Mouse (Mus musculus) MEL (cell line): ENCODE data around the gene Gm10188. TPM values are rescaled to one million over a fixed set of nuclear protein-coding genes. Genes with fewer than 3 reads are reported as not detected.

ENCODE experiments used
- DNase-seq: peaks from one replicate; pipeline ENCODE4 v3.0.0; 2011; ENCODE audit warnings: low read depth, low spot score
- H3K27ac ChIP-seq: 2 replicates; pipeline ENCODE4 v1.5.1; 2012; ENCODE audit warnings: low read depth, mild to moderate bottlenecking, control low read depth, low read length, moderate library complexity; ENCODE audit not compliant: control insufficient read depth
- H3K27me3 ChIP-seq, 2 experiments: fragments of 150-350 bp in 1 of 2; sonication (generic) in 1 of 2; 2 replicates each; pipeline ENCODE4 v1.6.1; 2012; ENCODE audit warnings: low read length in 2 of 2, mild to moderate bottlenecking in 2 of 2, improper control_type of control experiment in 1 of 2, moderate library complexity in 1 of 2; ENCODE audit not compliant: insufficient read depth in 2 of 2, control insufficient read depth in 1 of 2
- H3K36me3 ChIP-seq, 2 experiments: 2 replicates each; pipeline ENCODE4 v1.6.1; 2012 to 2014; ENCODE audit warnings: low read length in 2 of 2, improper control_type of control experiment in 1 of 2, inconsistent platforms in 1 of 2, mild to moderate bottlenecking in 1 of 2; ENCODE audit not compliant: insufficient read depth in 2 of 2, control insufficient read depth in 1 of 2
- H3K4me1 ChIP-seq, 2 experiments: fragments of 150-350 bp in 1 of 2; sonication (generic) in 1 of 2; 2 replicates each; pipeline ENCODE4 v1.6.1; 2012; ENCODE audit warnings: low read length in 2 of 2, improper control_type of control experiment in 1 of 2, mild to moderate bottlenecking in 1 of 2; ENCODE audit not compliant: insufficient read depth in 2 of 2, control insufficient read depth in 1 of 2
- H3K4me3 ChIP-seq, 2 experiments: fragments of 150-350 bp in 1 of 2; sonication (generic) in 1 of 2; 2 replicates each; pipeline ENCODE4 v1.5.1; 2012; ENCODE audit warnings: low read depth in 2 of 2, low read length in 2 of 2, mild to moderate bottlenecking in 2 of 2, moderate library complexity in 2 of 2, control low read depth in 1 of 2, improper control_type of control experiment in 1 of 2; ENCODE audit not compliant: control insufficient read depth in 1 of 2, insufficient read depth in 1 of 2
- H3K79me2 ChIP-seq: 2 replicates; pipeline ENCODE4 v1.6.1; 2012; ENCODE audit warnings: mild to moderate bottlenecking, low read length, moderate library complexity; ENCODE audit not compliant: control insufficient read depth, poor library complexity, insufficient read depth
- H3K9ac ChIP-seq: 2 replicates; pipeline ENCODE4 v1.6.1; 2012; ENCODE audit warnings: low read depth, mild to moderate bottlenecking, control low read depth, low read length, moderate library complexity; ENCODE audit not compliant: control insufficient read depth, poor library complexity, severe bottlenecking
- H3K9me3 ChIP-seq: fragments of 150-350 bp; sonication (generic); replicated peaks from 2 replicates; pipeline ENCODE4 v1.6.1; 2012; ENCODE audit warnings: mild to moderate bottlenecking, low read length, improper control_type of control experiment, moderate library complexity; ENCODE audit not compliant: insufficient read depth
- BHLHE40 ChIP-seq: IDR thresholded peaks from 2 replicates; pipeline ENCODE4 v1.6.1; 2012; ENCODE audit warnings: low read depth, mild to moderate bottlenecking, inconsistent platforms, low read length, improper control_type of control experiment, borderline replicate concordance
- CHD1 ChIP-seq: IDR thresholded peaks from 2 replicates; pipeline ENCODE4 v1.6.1; 2012; ENCODE audit warnings: low read depth, mild to moderate bottlenecking, inconsistent platforms, low read length, improper control_type of control experiment
- CHD2 ChIP-seq: IDR thresholded peaks from 2 replicates; pipeline ENCODE4 v1.6.1; 2011; ENCODE audit warnings: low read length, improper control_type of control experiment
- ELF1 ChIP-seq: IDR thresholded peaks from 2 replicates; pipeline ENCODE4 v1.6.1; 2014; ENCODE audit warnings: low read depth, mild to moderate bottlenecking, inconsistent platforms, low read length, improper control_type of control experiment, moderate library complexity
- ETS1 ChIP-seq: IDR thresholded peaks from 2 replicates; pipeline ENCODE4 v1.6.1; 2012; ENCODE audit warnings: low read depth, mild to moderate bottlenecking, inconsistent platforms, low read length, improper control_type of control experiment, moderate library complexity
- GABPA ChIP-seq: IDR thresholded peaks from 2 replicates; pipeline ENCODE4 v1.6.1; 2012; ENCODE audit warnings: low read depth, mild to moderate bottlenecking, inconsistent platforms, low read length, improper control_type of control experiment, moderate library complexity
- HCFC1 ChIP-seq: IDR thresholded peaks from 2 replicates; pipeline ENCODE4 v1.6.1; 2012; ENCODE audit warnings: low read depth, mild to moderate bottlenecking, inconsistent platforms, low read length, improper control_type of control experiment, moderate library complexity
- JUND ChIP-seq: IDR thresholded peaks from 2 replicates; pipeline ENCODE4 v1.6.1; 2011; ENCODE audit warnings: low read depth, mild to moderate bottlenecking, improper control_type of control experiment, low read length
- KAT2A ChIP-seq: conservative IDR thresholded peaks from 2 replicates; pipeline ENCODE4 v1.6.1; 2012; ENCODE audit warnings: low read depth, low read length, improper control_type of control experiment, inconsistent platforms
- MAX ChIP-seq: IDR thresholded peaks from 2 replicates; pipeline ENCODE4 v1.6.1; 2011; ENCODE audit warnings: low read length, improper control_type of control experiment
- MEF2A ChIP-seq: IDR thresholded peaks from 2 replicates; pipeline ENCODE4 v1.6.1; 2014; ENCODE audit warnings: low read depth, mild to moderate bottlenecking, inconsistent platforms, low read length, improper control_type of control experiment; ENCODE audit not compliant: poor library complexity, insufficient replicate concordance, severe bottlenecking; ENCODE audit errors: extremely low read depth
- MXI1 ChIP-seq: IDR thresholded peaks from 2 replicates; pipeline ENCODE4 v1.6.1; 2011; ENCODE audit warnings: mild to moderate bottlenecking, low read depth, low read length, improper control_type of control experiment
- MYC ChIP-seq: IDR thresholded peaks from 2 replicates; pipeline ENCODE4 v1.6.1; 2011; ENCODE audit warnings: low read depth, mild to moderate bottlenecking, low read length, improper control_type of control experiment, moderate library complexity
- NELFE ChIP-seq: IDR thresholded peaks from 2 replicates; pipeline ENCODE4 v1.6.1; 2011; ENCODE audit warnings: low read depth, low read length, improper control_type of control experiment
- POLR2A ChIP-seq, 2 experiments: IDR thresholded peaks; 2 replicates each; pipeline ENCODE4 v1.6.1; 2011 to 2012; ENCODE audit warnings: low read length in 2 of 2, mild to moderate bottlenecking in 2 of 2, control low read depth in 1 of 2, improper control_type of control experiment in 1 of 2, low read depth in 1 of 2, moderate library complexity in 1 of 2; ENCODE audit not compliant: control insufficient read depth in 1 of 2, insufficient read depth in 1 of 2, poor library complexity in 1 of 2
- SIN3A ChIP-seq: IDR thresholded peaks from 2 replicates; pipeline ENCODE4 v1.6.1; 2012; ENCODE audit warnings: low read length, improper control_type of control experiment, inconsistent platforms
- TBP ChIP-seq: IDR thresholded peaks from 2 replicates; pipeline ENCODE4 v1.8.0; 2011; ENCODE audit warnings: low read depth, low read length, improper control_type of control experiment
- TCF12 ChIP-seq: IDR thresholded peaks from 2 replicates; pipeline ENCODE4 v1.6.1; 2014; ENCODE audit warnings: low read depth, mild to moderate bottlenecking, inconsistent platforms, low read length, improper control_type of control experiment, moderate library complexity
- UBTF ChIP-seq: IDR thresholded peaks from 2 replicates; pipeline ENCODE4 v1.6.1; 2012; ENCODE audit warnings: low read depth, mild to moderate bottlenecking, inconsistent platforms, low read length, improper control_type of control experiment, moderate library complexity, borderline replicate concordance; ENCODE audit not compliant: insufficient read depth
- USF1 ChIP-seq: IDR thresholded peaks from 2 replicates; pipeline ENCODE4 v1.6.1; 2014; ENCODE audit warnings: low read depth, mild to moderate bottlenecking, inconsistent platforms, low read length, improper control_type of control experiment, moderate library complexity
- USF2 ChIP-seq, 2 experiments: IDR thresholded peaks; 2 replicates each; pipeline ENCODE4 v1.6.1; 2011 to 2012; ENCODE audit warnings: improper control_type of control experiment in 2 of 2, low read length in 2 of 2, borderline replicate concordance in 1 of 2, inconsistent platforms in 1 of 2, low read depth in 1 of 2, mild to moderate bottlenecking in 1 of 2; ENCODE audit not compliant: insufficient read depth in 1 of 2
- ZC3H11A ChIP-seq: IDR thresholded peaks from 2 replicates; pipeline ENCODE4 v1.6.1; 2012; ENCODE audit warnings: low read depth, mild to moderate bottlenecking, inconsistent platforms, low read length, improper control_type of control experiment
- ZKSCAN1 ChIP-seq: IDR thresholded peaks from 2 replicates; pipeline ENCODE4 v1.6.1; 2012; ENCODE audit warnings: low read depth, mild to moderate bottlenecking, inconsistent platforms, low read length, improper control_type of control experiment, moderate library complexity
- ZMIZ1 ChIP-seq: IDR thresholded peaks from 2 replicates; pipeline ENCODE4 v1.6.1; 2012; ENCODE audit warnings: low read depth, mild to moderate bottlenecking, inconsistent platforms, low read length, improper control_type of control experiment, moderate library complexity
- polyA plus RNA-seq, 2 experiments: library from polyadenylated mRNA; stranded (reverse) in 1 of 2; unstranded in 1 of 2; fragments of >175 nt in 1 of 2; fragments of >200 nt in 1 of 2; gene quantifications; 2 replicates each; pipeline versions ENCODE4 v1.2.1 to v1.2.4; 2012; ENCODE audit warnings: low replicate concordance in 2 of 2, low read depth in 1 of 2; ENCODE audit not compliant: insufficient read length in 2 of 2, insufficient read depth in 1 of 2, missing spikeins in 1 of 2
- total RNA-seq: library from RNA; depleted of rRNA; stranded (reverse); fragments of 300-350 nt; gene quantifications from 2 replicates; pipeline ENCODE4 v1.2.3, GENCODE M21; 2012

Gene Gm10188
- total and polyA plus RNA-seq, 3 experiments, result not detected

- no peak for DNase-seq
- H3K9ac ChIP-seq, result no peak overlapping the region
- no peak for TF ChIP-seq NELFE
- no peak for TF ChIP-seq CHD2
- TF ChIP-seq ZMIZ1, result no peak
- TF ChIP-seq MXI1, result no peak
- TF ChIP-seq KAT2A, result no peak
- no peak for TF ChIP-seq ZC3H11A
- TF ChIP-seq ZKSCAN1, result no peak
- no peak for TF ChIP-seq POLR2A (IDR thresholded peaks at IDR 0.05; ENCODE audit: control insufficient read depth in 1 of 2, insufficient read depth in 1 of 2, low read depth in 1 of 2, low read length in 2 of 2, poor library complexity in 1 of 2)
- no peak for TF ChIP-seq JUND
- TF ChIP-seq MAX, result no peak
- TF ChIP-seq UBTF, result no peak
- TF ChIP-seq MYC, result no peak
- no peak for TF ChIP-seq USF2 (IDR thresholded peaks at IDR 0.05; ENCODE audit: borderline replicate concordance in 1 of 2, insufficient read depth in 1 of 2, low read depth in 1 of 2, low read length in 2 of 2)
- no peak for TF ChIP-seq MEF2A
- TF ChIP-seq ETS1, result no peak
- no peak for TF ChIP-seq GABPA
- TF ChIP-seq HCFC1, result no peak
- no peak for TF ChIP-seq TCF12
- TF ChIP-seq SIN3A, result no peak
- H3K27me3 ChIP-seq, result no peaks in the 10 kb centered on the region
- H3K4me1 ChIP-seq, result peaks cover 0 to 6% of the 10 kb centered on the region in 2 experiments; a peak in 2 of 4 replicates
- H3K36me3 ChIP-seq, result peaks cover 0 to 4% of the 10 kb centered on the region in 2 experiments; a peak in 2 of 4 replicates
- no peak overlapping the region for H3K4me3 ChIP-seq
- no peaks in the 10 kb centered on the region for H3K9me3 ChIP-seq
- no peak overlapping the region for H3K27ac ChIP-seq
- no peaks in the 10 kb centered on the region for H3K79me2 ChIP-seq
Measured at GRCm38 (mm10) chr1:132268418-132269060, 39.0 kb upstream of the Gm10188 start.

GRCm38 (mm10) chr1:132267959-132268358 lies 38.4 kb upstream of the Gm10188 start:
- no peak overlapping the region for H3K27ac ChIP-seq
- DNase-seq, result no peak
- TF ChIP-seq ELF1 (no peak), BHLHE40 (no peak), USF1 (no peak), ZC3H11A (no peak), CHD1 (no peak), USF2 (IDR thresholded peaks at IDR 0.05; ENCODE audit: borderline replicate concordance in 1 of 2, insufficient read depth in 1 of 2, low read depth in 1 of 2, low read length in 2 of 2) (no peak), TBP (no peak), POLR2A (IDR thresholded peaks at IDR 0.05; ENCODE audit: control insufficient read depth in 1 of 2, insufficient read depth in 1 of 2, low read depth in 1 of 2, low read length in 2 of 2, poor library complexity in 1 of 2) (no peak), NELFE (no peak)

More at GRCm38 (mm10) chr1:132267959-132268358, 38.4 kb upstream of the Gm10188 start:
- Histone ChIP-seq H3K79me2 (no peaks in the 10 kb centered on the region), H3K4me3 (no peak overlapping the region), H3K27me3 (no peaks in the 10 kb centered on the region), H3K4me1 (peaks cover 0 to 6% of the 10 kb centered on the region in 2 experiments; a peak in 2 of 4 replicates), H3K9ac (no peak overlapping the region), H3K36me3 (peaks cover 0 to 4% of the 10 kb centered on the region in 2 experiments; a peak in 2 of 4 replicates), H3K9me3 (no peaks in the 10 kb centered on the region)
